Mouse (Mus musculus): ENCODE results near the gene T2.

The T2 gene

DNA sequence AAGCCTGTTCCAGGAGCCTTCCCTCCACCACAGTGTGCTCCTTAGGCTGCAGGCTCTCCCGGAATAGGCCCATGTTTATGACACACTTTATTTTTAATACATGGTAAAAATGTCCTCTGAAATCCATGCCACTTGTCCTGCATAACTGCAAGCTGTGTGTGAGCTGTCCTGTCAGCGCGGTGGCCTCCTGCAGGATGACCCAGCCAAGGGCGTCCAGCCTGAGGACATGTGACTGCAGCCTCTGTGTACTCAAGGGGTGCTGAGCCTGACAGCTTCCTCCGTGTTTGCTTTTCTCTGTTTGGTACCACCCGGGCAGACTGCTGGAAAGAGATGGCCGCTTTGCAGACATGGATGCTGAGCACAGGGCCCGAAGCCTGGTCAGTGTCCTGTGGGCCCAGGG lies 61.1 kb downstream of the T2 start:
- no peak for DNase-seq (ENCODE audit: extremely low spot score)

DNA sequence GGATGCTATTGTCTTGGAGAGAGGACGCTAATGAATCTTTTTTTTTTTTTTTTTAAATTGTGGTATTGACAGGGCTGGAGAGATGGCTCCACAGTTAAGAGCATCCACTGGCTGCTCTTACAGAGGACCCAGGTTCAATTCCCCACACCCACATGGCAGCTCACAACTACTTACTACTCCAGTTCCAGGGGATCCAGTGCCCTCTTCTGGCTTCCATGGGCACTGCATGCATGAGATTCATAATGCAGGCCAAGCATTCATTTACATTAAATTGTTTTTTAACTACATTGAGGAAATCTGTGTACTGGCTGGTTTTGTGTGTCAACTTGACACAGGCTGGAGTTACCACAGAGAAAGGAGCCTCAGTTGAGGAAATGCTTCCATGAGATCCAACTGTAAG lies 64.9 kb downstream of the T2 start:
- no peak for DNase-seq (ENCODE audit: extremely low spot score)

DNA sequence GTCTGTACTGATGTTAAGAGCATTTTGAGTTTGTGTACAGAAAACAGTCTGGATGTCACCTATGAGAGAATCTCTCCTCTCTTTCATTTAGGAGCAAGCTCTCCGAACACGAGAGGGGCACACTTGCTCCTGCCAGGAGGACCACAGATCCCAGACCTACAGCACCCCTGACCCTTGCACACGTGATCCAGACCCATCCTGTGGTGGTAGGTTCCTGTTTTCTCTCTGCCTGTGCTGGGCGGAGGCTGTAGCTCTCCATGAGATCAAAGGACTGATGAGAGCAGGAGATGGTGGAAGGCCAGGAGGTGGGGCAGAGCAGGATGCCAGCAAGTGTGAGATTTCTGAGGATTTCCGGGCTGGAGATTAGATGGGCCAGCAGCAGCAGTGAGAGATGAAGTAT lies 65.7 kb downstream of the T2 start:
- DNase-seq (ENCODE audit: extremely low spot score) = no peak

DNA sequence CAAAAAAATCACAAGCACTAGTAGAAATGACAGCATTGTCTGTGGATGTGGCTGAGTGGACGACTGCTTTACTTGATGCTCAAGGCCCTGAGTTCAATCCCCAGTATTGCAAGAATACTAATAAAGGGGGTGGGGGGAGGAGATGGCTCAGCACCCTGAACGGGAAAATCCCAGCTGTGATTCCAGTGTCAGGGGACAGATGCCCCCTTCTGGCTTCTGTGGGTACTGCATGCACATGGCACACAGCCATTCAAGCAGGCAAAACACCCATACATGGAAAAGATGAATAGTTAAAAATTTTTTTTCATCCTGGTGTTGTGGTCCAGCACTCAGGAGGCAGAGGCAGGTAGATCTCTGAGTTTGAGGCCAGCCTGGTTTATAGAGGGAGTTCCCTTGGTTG lies 67.5 kb downstream of the T2 start:
- DNase-seq (ENCODE audit: extremely low spot score) = peak; percentile 38

DNA sequence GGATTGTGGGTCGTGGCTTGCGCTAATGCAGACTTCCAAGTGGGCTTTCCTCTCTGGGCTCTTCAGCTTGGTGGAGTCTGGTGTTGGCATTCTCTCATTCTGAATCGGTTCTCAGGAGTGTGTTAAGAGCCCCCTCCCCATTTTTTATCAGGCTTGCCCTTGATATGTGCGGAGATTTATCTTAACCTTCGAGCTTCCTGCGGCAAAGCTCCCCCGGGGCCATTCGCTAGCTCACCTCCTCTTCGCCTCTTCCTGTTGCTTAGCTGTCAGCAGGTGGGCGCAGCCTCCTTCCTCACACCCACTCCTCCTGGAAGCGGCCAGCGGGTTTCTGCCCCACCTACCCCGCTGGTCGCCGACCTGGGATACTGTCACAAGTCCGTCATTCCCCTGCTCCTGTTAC lies 73.6 kb downstream of the T2 start:
- no peak for DNase-seq (ENCODE audit: extremely low spot score)

DNA sequence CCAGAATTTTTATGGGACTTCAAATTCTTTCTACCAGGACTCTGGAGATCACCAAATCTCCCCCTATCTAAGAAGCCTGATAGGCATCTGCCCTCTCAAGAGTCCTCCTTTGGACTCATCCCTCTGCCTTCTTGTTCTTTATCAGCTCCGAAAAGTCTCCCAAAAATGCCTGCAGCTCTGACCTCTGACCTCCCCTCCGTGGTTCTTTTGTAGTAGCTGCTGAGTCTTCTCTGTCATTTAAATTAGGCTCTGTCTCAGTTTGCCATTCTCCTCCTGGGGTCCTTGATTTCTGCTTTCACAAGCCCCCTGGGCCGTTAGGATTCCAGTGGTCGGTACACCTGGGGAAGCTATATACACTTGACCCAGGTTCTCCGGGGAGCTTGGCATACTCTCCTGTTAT lies 74.1 kb downstream of the T2 start:
- DNase-seq (ENCODE audit: extremely low spot score) = peak; percentile 63

DNA sequence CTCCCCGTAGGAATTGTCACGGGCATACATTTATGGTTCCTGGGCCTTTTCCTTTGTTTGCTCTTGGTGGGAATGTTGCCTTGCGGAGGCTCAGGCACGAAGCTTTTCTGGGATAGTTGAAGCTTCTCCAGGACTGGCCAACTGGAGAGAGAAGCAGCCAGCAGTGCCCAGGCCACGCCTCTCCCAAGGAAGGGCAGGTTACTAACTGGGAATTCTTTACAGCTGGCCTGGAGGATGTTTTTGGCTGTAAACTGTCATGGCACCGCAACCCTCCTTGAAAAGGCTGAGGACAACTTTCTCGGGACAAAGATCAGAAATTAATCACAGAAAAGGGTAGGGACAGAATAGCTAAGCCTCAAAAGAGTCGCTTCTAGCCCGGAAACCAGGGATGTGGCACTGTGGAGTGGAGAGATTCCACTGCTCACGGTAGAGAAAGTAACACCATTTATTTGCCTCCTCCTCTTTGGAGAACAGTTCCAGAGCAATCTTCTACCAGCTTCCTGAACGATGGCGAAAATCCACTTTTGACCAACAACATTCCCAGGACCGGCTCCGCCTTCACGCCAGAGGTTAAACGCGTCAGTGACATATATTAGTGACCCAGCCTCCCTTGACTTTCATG lies 76.5 kb downstream of the T2 start:
- no peak for DNase-seq (ENCODE audit: extremely low spot score)

DNA sequence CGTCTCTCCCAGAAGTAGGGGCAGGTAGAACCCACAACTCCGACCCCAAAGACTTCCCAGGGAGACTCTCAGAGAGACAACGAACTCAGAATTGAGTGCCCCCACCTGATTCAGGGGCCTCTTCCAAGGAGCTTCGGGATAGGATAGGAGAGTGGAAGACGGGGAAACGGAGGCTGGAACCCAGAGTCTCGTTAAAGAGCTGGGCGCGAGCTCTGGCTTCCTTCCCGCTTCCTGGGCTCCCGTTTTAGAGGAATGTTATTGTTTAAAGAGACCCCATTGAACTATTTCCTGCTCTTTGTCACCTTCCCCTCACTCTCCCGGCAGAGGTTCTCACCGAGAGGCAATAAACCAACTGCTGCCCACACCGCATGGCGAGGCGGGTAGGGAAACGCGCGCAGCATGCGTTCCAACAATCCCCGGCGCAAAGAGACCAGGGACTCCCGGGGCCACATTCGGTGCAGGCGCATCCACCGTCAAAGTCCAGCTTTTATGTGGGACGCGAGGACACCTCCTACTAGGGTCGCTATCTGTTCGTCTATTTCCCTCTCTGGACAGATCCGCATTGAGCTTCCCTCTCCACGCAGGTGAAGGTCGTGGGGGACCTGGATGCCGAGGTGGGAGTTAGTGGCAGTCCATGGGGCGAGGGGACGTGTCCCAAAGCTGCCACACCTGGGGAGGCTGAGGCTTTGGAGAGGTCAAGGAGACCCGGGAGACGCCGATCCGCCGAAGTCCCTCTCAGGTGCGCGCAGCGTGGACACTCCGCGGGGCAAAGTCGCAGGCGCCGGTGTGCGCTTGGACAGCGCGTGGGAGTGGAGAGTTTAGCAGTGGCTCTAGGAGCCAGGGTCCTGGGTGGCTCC lies 77.6 kb downstream of the T2 start:
- DNase-seq (ENCODE audit: extremely low spot score) = peak; percentile 26

DNA sequence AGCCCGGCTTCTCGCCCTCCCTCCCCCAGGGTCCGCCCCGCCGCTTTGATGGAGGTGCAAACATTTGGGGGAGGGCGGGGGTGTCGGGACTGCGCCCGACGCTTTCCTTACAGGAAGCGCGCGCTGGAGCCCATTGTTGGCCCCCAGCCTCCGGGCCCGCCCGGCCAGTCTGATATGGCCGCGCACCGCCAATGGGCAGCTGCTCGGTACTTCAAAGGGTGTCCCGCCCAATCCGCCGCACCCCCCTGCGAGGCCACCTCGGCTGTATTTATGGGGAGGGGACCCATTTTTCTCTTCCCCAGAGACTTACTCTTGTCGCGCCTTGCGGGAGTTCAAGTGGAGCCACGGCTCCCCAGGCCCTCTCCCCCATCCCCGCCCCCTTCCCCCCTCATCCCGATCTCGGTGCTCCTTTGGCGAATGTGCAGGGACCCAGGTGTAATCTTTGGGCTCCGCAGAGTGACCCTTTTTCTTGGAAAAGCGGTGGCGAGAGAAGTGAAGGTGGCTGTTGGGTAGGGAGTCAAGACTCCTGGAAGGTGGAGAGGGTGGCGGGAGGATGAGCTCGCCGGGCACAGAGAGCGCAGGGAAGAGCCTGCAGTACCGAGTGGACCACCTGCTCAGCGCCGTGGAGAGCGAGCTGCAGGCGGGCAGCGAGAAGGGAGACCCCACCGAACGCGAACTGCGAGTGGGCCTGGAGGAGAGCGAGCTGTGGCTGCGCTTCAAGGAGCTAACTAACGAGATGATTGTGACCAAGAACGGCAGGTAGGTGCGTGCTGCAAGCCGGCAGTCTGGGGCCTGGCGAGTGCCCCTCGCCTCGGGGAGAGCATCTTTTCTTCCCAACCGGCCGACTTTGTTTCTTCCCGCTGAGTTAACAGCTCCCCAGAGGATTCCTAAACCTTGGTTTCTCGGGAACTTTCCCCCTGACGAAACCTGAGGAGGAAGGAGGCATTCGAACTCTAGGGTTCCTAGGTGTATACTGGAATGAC lies 78.5 kb downstream of the T2 start, which contains the start of gene T:
T (plus strand) TSS at position 446 of the 983 bp plus-strand sequence.
- DNase-seq (ENCODE audit: extremely low spot score) = peak; percentile 41

DNA sequence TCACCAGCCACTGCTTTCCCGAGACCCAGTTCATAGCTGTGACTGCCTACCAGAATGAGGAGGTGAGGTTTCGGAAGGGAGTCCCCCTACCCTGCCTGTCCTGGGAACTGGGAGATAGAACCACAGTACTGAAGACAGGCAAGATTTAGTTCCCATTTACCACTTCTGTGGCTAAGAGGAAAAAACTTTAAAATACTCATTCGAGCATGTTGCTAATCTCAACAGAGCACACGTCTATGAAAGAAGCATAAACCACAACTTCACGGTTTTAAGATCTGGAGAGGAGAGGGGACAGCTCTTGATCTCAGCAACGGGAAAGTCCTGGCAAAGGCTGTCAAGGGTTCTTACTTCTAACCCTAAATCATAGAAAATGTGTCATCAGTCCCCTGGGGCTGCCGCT lies 80.4 kb downstream of the T2 start:
- DNase-seq (ENCODE audit: extremely low spot score) = no peak

DNA sequence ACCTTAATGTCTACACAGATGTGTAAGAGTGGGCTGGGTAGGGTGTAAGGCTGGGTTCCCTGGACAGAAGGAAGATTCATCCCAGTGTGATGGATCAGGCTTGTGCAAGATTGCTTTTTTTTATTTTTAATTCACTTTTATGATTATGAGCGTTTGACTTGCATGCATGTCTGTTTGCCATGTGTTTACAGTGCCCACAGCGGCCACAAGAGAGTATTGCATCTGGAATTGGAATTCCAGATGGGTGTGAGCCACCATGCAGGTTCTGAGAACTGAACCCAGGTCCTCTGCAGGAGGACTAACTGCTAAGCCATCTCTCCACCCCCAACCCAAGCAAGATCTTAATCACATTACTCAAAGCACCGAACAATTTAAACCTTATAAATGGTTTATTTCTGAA lies 88.3 kb downstream of the T2 start:
- DNase-seq (ENCODE audit: extremely low spot score) = no peak

DNA sequence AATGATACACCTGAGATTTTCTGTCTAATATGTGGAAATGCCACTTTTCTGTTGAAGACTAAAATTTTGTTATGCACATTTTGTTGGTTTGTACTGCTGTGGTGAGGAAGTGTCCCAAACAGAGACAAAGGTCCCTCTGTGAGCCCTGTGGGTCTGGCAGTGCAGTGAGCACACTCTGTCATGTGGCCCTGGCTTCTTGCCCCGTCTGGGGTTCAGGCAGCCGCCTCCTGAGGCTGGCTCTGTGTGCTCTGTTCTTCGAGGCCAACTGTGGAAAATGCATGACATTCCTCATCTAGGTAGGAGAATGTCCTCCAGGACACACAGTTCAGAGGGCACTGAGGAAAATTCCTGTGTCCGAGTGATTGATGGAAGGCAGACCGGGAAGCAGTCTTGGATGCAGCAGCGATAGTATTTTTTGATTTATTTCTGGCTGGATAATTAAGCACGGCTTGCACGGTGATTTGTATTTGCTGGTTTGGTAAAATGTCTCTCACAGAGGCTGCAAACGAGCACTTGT lies 91.9 kb downstream of the T2 start:
- DNase-seq (ENCODE audit: extremely low spot score) = peak; percentile 40

DNA sequence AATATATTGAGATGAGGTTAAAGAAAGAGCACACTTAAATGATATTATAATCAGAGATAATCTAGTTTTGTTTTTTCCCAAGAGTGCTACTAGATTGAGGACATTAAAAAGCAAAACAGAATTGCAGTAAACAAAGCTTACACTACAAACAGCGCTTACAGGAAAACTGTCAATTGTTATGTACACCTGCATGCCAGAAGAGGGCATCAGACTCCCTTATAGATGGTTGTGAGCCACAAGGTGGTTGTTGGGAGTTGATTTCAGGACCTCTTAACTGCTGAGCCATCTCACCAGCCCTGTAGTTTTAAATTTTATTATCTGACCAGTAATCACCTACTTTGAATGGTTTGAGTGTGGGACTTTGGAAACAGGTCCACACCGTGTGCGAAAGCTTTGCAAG lies 92.5 kb downstream of the T2 start:
- DNase-seq (ENCODE audit: extremely low spot score) = no peak

DNA sequence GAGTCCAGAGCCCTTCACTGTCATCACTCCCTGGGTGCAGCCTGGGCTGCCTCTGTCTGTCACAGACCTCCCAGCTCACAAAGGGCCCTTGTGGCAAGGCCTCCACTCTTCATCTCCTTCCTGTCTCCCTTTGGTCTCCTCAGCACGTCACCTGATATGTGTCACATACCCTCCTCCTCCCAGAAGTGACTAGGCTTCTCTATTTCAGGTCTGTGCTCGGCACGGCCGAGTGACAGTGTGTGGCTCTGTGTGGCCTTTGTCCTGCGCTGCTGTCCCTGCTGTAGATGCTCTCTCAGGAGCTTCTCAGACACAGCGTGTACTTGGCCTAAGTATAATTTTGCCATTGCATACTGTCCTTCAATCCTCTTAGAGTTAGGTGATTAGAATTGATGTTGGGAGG lies 99.4 kb downstream of the T2 start:
- no peak for DNase-seq (ENCODE audit: extremely low spot score)

DNA sequence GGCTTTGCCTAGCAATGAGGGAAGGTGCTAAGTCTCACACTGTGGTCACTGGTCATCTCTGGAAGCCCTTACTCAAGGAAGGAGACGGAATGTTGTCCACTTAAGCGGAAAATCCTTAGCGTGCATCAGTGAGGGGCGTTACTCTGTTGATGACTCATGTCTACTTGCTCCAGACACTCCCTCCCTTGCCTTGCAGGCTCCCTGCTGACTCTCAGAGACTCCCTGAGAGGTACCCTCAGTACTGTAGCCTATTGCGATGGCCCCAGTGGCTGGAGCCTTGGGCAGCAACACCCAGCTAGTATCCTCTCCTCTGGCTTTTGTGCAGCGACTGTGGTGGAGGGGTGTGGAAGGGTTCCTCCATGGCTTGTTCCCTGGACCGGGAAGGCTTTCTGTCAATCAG lies 99.8 kb downstream of the T2 start:
- DNase-seq (ENCODE audit: extremely low spot score) = no peak

DNA sequence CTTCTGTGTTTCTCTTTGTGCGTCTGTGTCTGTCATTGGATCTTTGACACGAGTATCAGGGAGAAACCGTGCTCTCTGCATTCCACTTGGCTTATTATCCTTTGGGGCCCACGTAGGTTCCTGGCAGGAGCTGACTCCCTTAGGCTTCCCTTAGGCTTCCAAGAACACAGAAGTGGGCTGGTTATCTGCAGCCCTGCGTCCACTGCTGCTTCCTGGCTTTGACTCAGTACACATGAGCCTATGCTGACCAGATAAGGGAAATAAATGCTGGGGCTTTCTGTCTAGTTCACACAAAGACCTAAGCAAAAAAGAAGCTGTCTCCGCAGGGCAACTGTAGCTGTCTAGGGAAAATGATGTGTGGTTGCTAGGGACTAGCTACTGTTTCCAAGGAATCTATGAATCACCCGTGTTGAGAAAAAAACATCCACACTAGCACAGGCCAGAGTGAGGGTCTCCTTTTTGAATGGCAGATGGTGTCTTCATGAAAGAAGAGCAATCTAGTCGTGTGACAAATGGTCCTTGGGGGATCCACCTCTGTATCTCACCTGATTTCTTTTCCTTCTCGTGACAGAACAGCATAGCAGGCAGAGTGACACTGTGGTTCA lies 101.2 kb downstream of the T2 start:
- DNase-seq (ENCODE audit: extremely low spot score) = no peak

DNA sequence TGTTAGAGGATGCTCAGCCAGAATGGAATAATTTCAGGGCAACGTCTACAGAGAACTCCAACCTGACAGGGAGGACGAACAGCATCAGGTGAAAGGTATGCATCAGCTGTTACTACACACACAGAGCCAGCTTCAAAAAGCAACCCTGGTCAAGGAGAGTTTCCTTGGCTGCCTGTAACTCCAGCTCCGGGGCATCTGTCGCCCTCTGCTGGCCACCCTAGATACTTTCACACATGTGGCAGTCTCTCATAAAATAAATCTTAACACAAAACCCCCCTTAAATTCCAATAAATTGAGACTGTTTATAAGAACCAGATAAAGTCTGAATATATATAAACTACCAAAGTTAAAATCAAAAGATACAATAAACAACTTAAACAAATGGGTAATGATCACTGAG lies 105.8 kb downstream of the T2 start:
- DNase-seq (ENCODE audit: extremely low spot score) = peak; percentile 41

DNA sequence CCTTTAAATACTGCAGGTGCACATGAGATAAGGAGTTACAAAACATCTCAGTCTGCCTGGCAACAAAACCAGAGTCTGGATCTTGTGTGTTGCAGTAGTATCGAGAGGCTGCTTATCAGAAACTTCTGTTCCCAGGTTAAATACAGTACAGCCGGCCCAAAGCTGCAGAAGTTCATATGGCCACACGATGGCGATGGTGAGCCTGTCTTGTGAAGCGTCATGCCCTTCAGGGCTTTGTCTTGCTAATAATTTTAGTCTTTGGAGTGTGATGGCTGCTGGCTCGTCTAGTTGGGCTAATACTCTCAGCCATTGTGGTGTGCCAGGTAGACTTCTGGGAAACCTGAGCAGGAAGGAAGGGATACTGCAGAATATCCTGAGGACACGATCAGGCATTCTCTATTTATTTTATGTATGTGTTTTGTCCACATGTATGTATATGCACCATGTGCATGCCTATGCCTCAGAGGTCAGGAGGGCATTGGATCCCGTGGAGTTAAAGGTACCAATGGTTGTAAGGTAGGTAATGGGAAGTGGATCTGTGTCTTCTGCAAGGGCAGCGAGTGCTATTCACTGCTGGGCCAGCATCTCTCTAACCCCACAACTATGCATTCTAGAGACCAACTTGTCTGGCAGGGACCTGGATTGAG lies 107.8 kb downstream of the T2 start:
- DNase-seq (ENCODE audit: extremely low spot score) = peak; percentile 66

DNA sequence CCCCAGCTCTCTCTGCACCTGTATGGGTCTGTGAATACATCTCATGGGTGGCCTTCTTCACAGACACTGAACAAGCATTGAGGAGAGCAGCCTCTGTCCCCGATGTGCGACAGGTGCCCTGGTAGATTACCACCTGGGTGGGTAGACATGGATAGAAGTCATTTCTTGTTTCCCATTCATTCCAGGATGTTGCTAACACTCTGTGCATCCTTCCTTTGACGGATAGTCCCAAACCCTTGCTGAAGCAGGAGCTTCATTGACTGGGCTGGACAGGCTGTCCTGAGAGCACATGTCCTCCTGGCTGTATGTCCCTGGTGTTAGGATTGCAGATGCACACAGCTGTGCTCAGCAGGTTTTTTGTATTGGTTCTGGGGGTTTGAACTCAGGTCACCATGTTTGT lies 112.0 kb downstream of the T2 start:
- no peak for DNase-seq (ENCODE audit: extremely low spot score)

DNA sequence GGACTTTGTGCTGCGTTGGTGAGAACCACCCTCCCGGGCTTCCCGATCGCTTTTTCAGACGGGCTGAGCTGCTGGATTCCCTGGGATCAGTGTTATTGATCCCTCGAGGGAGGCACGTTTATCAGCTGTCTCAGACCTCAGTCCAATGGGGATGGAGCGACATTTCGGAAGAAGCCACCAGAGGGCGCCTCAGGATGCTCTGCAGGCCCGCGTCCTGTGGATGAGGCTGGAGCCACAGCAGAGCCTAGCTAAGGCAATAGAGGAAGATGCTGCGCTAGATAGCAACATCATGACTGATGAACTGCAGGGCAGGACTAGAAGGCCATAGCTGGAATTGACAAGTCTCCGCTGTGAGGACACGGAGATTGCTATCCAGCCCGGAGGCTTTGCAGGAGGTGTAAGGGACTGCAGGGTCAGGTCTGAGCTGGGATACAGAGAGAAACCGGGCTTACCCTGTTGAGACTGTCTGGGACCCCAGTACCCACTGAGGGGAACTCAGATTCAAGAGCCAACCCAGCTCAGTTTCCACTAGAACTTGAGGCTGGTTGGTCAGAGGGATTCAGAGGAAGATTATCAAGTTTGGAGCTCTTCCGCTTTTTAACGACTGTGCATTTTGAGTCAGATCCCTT lies 113.0 kb downstream of the T2 start:
- DNase-seq (ENCODE audit: extremely low spot score) = peak; percentile 85

Measured in embryo, embryonic 9.5 days (tissue).